Mouse (Mus musculus) liver, postnatal 0 days (tissue): ENCODE results near the gene Pde5a.

Source experiments
- CTCF ChIP-seq: sonication (generic); IDR thresholded peaks from 2 replicates; pipeline ENCODE4 v1.5.1; 2016; ENCODE audit warnings: antibody characterized with exemption, low read depth
- EP300 ChIP-seq: IDR thresholded peaks from 2 replicates; pipeline ENCODE4 v1.6.1; 2016; ENCODE audit warnings: antibody characterized with exemption, low read depth, mild to moderate bottlenecking

DNA sequence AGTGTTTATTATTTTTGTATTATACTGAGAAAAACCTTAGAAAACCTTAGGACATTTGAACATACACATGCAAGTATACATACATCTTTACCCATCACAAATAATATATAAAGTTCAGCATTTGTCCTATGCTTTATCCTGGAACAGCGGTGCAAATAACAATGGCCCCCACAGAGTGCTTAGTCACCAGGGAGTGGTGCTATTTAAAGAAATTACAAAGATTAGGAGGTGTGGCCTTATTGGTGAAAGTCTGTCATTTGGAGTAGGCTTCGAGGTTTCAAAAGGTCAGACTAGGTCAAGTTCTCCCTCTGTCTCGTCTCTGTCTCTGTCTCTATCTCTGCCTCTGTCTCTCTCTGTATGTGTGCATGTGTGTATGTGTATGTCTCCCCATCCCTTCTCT is 32.9 kb upstream of the Pde5a start:
- TF ChIP-seq CTCF (no peak), EP300 (no peak)
